Mouse (Mus musculus) kidney, postnatal 0 days (tissue): ENCODE data around the gene Ptges3l. TPM values are rescaled to one million over a fixed set of nuclear protein-coding genes. Genes with fewer than 3 reads are reported as not detected.
"Not testable (repeated sequence)": the region's sequence is repeated elsewhere in the genome, so short reads cannot be mapped to it uniquely, and the experiment has no call there.

Experiments
- ATAC-seq: fragments of 200-750 bp; cut with Nextera tagmentation; replicated peaks from 2 replicates; pipeline ENCODE4 v1.8.0; 2017; ENCODE audit warnings: low read depth, moderate number of reproducible peaks, moderate TSS enrichment, moderate library complexity; ENCODE audit not compliant: low FRiP score
- DNase-seq: peaks from one replicate; pipeline ENCODE4 v3.0.0-alpha.2; 2016; ENCODE audit warnings: low spot score
- H3K27ac ChIP-seq: fragments of 300-500 bp; sonication (generic); 2 replicates; pipeline ENCODE4 v1.5.1; 2014; ENCODE audit warnings: mild to moderate bottlenecking
- H3K27me3 ChIP-seq: fragments of 300-500 bp; sonication (generic); 2 replicates; pipeline ENCODE4 v1.6.1; 2014; ENCODE audit warnings: low read length, mixed read lengths; ENCODE audit not compliant: insufficient read depth
- H3K36me3 ChIP-seq: fragments of 300-500 bp; sonication (generic); 2 replicates; pipeline ENCODE4 v1.6.1; 2014; ENCODE audit warnings: low read length, mixed read lengths; ENCODE audit not compliant: insufficient read depth
- H3K4me1 ChIP-seq: fragments of 300-500 bp; sonication (generic); replicated peaks from 2 replicates; pipeline ENCODE4 v1.6.1; 2014; ENCODE audit warnings: antibody characterized with exemption, low read length, mixed read lengths; ENCODE audit not compliant: insufficient read depth
- H3K4me2 ChIP-seq: fragments of 300-500 bp; sonication (generic); 2 replicates; pipeline ENCODE4 v1.6.1; 2014; ENCODE audit warnings: mild to moderate bottlenecking, low read length, moderate library complexity, mixed read lengths
- H3K4me3 ChIP-seq: fragments of 300-500 bp; sonication (generic); replicated peaks from 2 replicates; pipeline ENCODE4 v1.5.1; 2014; ENCODE audit warnings: low read depth, low read length
- H3K9ac ChIP-seq: fragments of 300-500 bp; sonication (generic); 2 replicates; pipeline ENCODE4 v1.6.1; 2014; ENCODE audit warnings: low read depth, low read length
- H3K9me3 ChIP-seq: fragments of 300-500 bp; sonication (generic); replicated peaks from 2 replicates; pipeline ENCODE4 v1.6.1; 2016; ENCODE audit warnings: low read length, inconsistent platforms, mixed read lengths
- CTCF ChIP-seq: IDR thresholded peaks from 2 replicates; pipeline ENCODE4 v1.5.1; 2016; ENCODE audit warnings: antibody characterized with exemption, low read depth, mild to moderate bottlenecking, moderate library complexity
- WGBS: fragments of 180-500 bp; shearing (Covaris S2); extraction: QIAGEN DNeasy Blood & Tissue Kit; methylation state at CpG from one replicate; pipeline ENCODE4 v1.1.7; 2014; 5-methylcytosine and 5-hydroxymethylcytosine counted together
- microRNA-seq: library from miRNA; unstranded; fragments of <30 nt; microRNA quantifications from one replicate; pipeline ENCODE4, GENCODE M21; 2016
- polyA plus RNA-seq: library from polyadenylated mRNA; unstranded; fragments of >200 nt; fragmentation: Nextera tagmentation; extraction: Ambion mirVana; gene quantifications from 2 replicates; pipeline ENCODE4 v1.2.1, GENCODE M21; 2015

The Ptges3l gene
- polyA plus RNA-seq, 1 experiment from 2014 or later = 8.7 TPM

GRCm38 (mm10) chr11:101381817-101382216, 43.3 kb downstream of the Ptges3l start:
- H3K9ac ChIP-seq = no peak overlapping the region
- TF ChIP-seq CTCF = no peak
- H3K4me2 ChIP-seq = no peak overlapping the region
- DNase-seq = no peak
- 12% methylated on average over 4 of the region's 4 CpGs for WGBS
- H3K27ac ChIP-seq = no peak overlapping the region
- H3K4me1 ChIP-seq = no peaks in the 10 kb centered on the region
- H3K4me3 ChIP-seq = no peak overlapping the region
- ATAC-seq = no peak
- no peaks in the 10 kb centered on the region for H3K36me3 ChIP-seq
- H3K27me3 ChIP-seq = no peaks in the 10 kb centered on the region
- H3K9me3 ChIP-seq = no peaks in the 10 kb centered on the region

GRCm38 (mm10) chr11:101378926-101379325, 46.2 kb downstream of the Ptges3l start:
- DNase-seq (no peak), ATAC-seq (peak; percentile 50; the same call in 1 of the 2 replicates)
- no peaks in the 10 kb centered on the region for H3K36me3 ChIP-seq
- no peaks in the 10 kb centered on the region for H3K9me3 ChIP-seq
- H3K4me1 ChIP-seq = no peaks in the 10 kb centered on the region
- no peak overlapping the region for H3K27ac ChIP-seq
- no peak for TF ChIP-seq CTCF
- no peaks in the 10 kb centered on the region for H3K27me3 ChIP-seq
- H3K4me3 ChIP-seq = no peak overlapping the region
- H3K4me2 ChIP-seq = no peak overlapping the region
- no peak overlapping the region for H3K9ac ChIP-seq
- WGBS = 81% methylated on average over 6 of the region's 6 CpGs

- H3K27me3 ChIP-seq, H3K4me3 ChIP-seq, H3K4me2 ChIP-seq, H3K9me3 ChIP-seq, H3K36me3 ChIP-seq, ATAC-seq, H3K27ac ChIP-seq, H3K9ac ChIP-seq, DNase-seq, H3K4me1 ChIP-seq: not testable (repeated sequence)
- 93% methylated on average over 8 of the region's 8 CpGs for WGBS
Observed at GRCm38 (mm10) chr11:101378196-101378595, 46.9 kb downstream of the Ptges3l start.

- TF ChIP-seq CTCF = no peak
Observed at GRCm38 (mm10) chr11:101374421-101374938, 50.7 kb downstream of the Ptges3l start.

GRCm38 (mm10) chr11:101370141-101370540, 55.0 kb downstream of the Ptges3l start:
- Histone ChIP-seq H3K4me3 (no peak overlapping the region), H3K4me2 (no peak overlapping the region), H3K27ac (no peak overlapping the region), H3K36me3 (no peaks in the 10 kb centered on the region), H3K9me3 (no peaks in the 10 kb centered on the region), H3K4me1 (no peaks in the 10 kb centered on the region), H3K27me3 (no peaks in the 10 kb centered on the region), H3K9ac (no peak overlapping the region)
- DNase-seq = no peak
- ATAC-seq = no peak
- TF ChIP-seq CTCF = no peak
- WGBS = 76% methylated on average over 5 of the region's 5 CpGs

More at GRCm38 (mm10) chr11:101374421-101374938, 50.7 kb downstream of the Ptges3l start:
- no peaks in the 10 kb centered on the region for H3K36me3 ChIP-seq
- no peaks in the 10 kb centered on the region for H3K27me3 ChIP-seq
- H3K9me3 ChIP-seq = no peaks in the 10 kb centered on the region
- H3K4me3 ChIP-seq = no peak overlapping the region
- 65% methylated on average over 7 of the region's 7 CpGs for WGBS
- no peaks in the 10 kb centered on the region for H3K4me1 ChIP-seq
- H3K4me2 ChIP-seq = no peak overlapping the region
- DNase-seq = no peak
- ATAC-seq = no peak
- H3K9ac ChIP-seq = no peak overlapping the region
- H3K27ac ChIP-seq = no peak overlapping the region

Small RNA genes lying within 50 kb of the gene (microRNA-seq; reads per million reads assigned to microRNA genes)
- not detected for gene Mir6929

Other genes with a start within 250 kb of the Ptges3l start
- gene Ccr10, start 249.9 kb downstream of the Ptges3l start, polyA plus RNA-seq = 0.36 and 0.45 TPM in 2 replicates
- gene Ezh1, start 198.9 kb downstream of the Ptges3l start, polyA plus RNA-seq = 18.6 and 20.3 TPM in 2 replicates
- 242 and 247 TPM in 2 replicates for gene Ramp2, start 179.3 kb downstream of the Ptges3l start, polyA plus RNA-seq
- gene Vps25, start 171.6 kb downstream of the Ptges3l start, polyA plus RNA-seq = 179 and 180 TPM in 2 replicates
- 47.0 and 48.8 TPM in 2 replicates for gene Wnk4, start 164.8 kb downstream of the Ptges3l start, polyA plus RNA-seq
- 1.5 and 2.0 TPM in 2 replicates for gene Cntd1, start 146.3 kb downstream of the Ptges3l start, polyA plus RNA-seq
- gene Coa3, start 146.2 kb downstream of the Ptges3l start, polyA plus RNA-seq = 209 and 211 TPM in 2 replicates
- 156 and 165 TPM in 2 replicates for gene Becn1, start 123.0 kb downstream of the Ptges3l start, polyA plus RNA-seq
- 102 and 104 TPM in 2 replicates for gene Psme3, start 109.1 kb downstream of the Ptges3l start, polyA plus RNA-seq
- 0.37 and 0.58 TPM in 2 replicates for gene Aoc2, start 100.3 kb downstream of the Ptges3l start, polyA plus RNA-seq
- gene Aoc3, start 94.7 kb downstream of the Ptges3l start, polyA plus RNA-seq = 1.8 and 2.0 TPM in 2 replicates
- 23.2 and 37.0 TPM in 2 replicates for gene G6pc, start 57.8 kb downstream of the Ptges3l start, polyA plus RNA-seq
- 58.4 and 66.0 TPM in 2 replicates for gene Aarsd1, start 7.7 kb downstream of the Ptges3l start, polyA plus RNA-seq
- 4.0 and 4.5 TPM in 2 replicates for gene Gm27029, start 537 bp downstream of the Ptges3l start, polyA plus RNA-seq
- 17.9 and 19.6 TPM in 2 replicates for gene Rundc1, start 248 bp downstream of the Ptges3l start, polyA plus RNA-seq
- gene Rpl27, start 17.0 kb upstream of the Ptges3l start, polyA plus RNA-seq = 396 and 448 TPM in 2 replicates
- 30.0 and 30.8 TPM in 2 replicates for gene Ifi35, start 23.1 kb upstream of the Ptges3l start, polyA plus RNA-seq
- gene Rnd2, start 39.7 kb upstream of the Ptges3l start, polyA plus RNA-seq = 10.3 and 11.1 TPM in 2 replicates
- 37.7 and 38.6 TPM in 2 replicates for gene Vat1, start 40.9 kb upstream of the Ptges3l start, polyA plus RNA-seq
- gene Brca1, start 126.6 kb upstream of the Ptges3l start, polyA plus RNA-seq = 4.2 and 6.3 TPM in 2 replicates
- 62.6 and 63.3 TPM in 2 replicates for gene Nbr1, start 126.8 kb upstream of the Ptges3l start, polyA plus RNA-seq
- gene Tmem106a, start 156.9 kb upstream of the Ptges3l start, polyA plus RNA-seq = 19.4 and 20.9 TPM in 2 replicates
- gene Gm11634, start 173.9 kb upstream of the Ptges3l start, polyA plus RNA-seq = 0.37 TPM in 1 of 2 replicates, not detected in the other
- 30.9 and 37.6 TPM in 2 replicates for gene Rdm1, start 201.9 kb upstream of the Ptges3l start, polyA plus RNA-seq
- 7.0 and 7.9 TPM in 2 replicates for gene Arl4d, start 240.2 kb upstream of the Ptges3l start, polyA plus RNA-seq